In the genomic region with DNA sequence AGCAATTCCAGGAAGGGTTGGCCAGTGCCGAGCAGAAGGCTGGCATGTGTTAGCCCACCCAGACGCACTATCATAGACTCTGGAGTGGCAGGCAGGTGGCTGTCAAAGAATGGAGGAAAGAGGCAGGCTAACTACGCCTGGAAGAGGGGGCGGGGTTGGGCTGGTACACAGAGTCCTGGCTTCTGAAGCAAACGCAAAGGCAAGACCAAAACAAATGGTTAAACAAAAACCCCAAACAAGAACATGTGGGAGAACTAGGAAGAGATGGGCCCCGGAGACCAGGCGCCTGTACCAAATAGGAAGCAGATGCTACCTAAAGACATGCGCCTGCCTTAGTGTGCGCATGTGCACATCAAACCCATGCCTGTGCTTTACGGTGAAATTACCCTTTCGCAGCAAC, we compare ENCODE assay signal across 9 mouse cellular contexts. TPM values are rescaled to one million over a fixed set of nuclear protein-coding genes. Genes with fewer than 3 reads are reported as not detected.
DNase-seq lines count a peak whose midpoint lies in the region; ATAC-seq and TF ChIP-seq lines count a peak whose summit lies in the region.
"Had no signal": no experiment of that assay in that cellular context is flagged by ENCODE, and none has a peak within 500 bp of the region (broad histone marks: within the 10 kb centered on the region; RNA-seq: fewer than 3 reads in every experiment).

No protein-coding gene starts in this region.

- 0 out of 2 replicates have a peak overlapping the region, but pooled peaks have one; percentile 8 for H3K4me2 ChIP-seq in forebrain, embryonic 11.5 days (ENCODE audit: low read depth, low read length, severe bottlenecking)
- peak overlapping the region; percentile 71; the same call in 1 of the 2 replicates for H3K4me2 ChIP-seq in intestine, postnatal 0 days (replicated peaks; ENCODE audit: low read depth)
- peak overlapping the region; percentile 33; the same call in 1 of the 2 replicates for H3K4me2 ChIP-seq in stomach, embryonic 14.5 days (replicated peaks; ENCODE audit: low read depth, low read length)

- no peaks in the 10 kb centered on the region for H3K9me3 ChIP-seq in forebrain, embryonic 11.5 days (ENCODE audit: control insufficient read depth, low read length)
- H3K9me3 ChIP-seq in forebrain, embryonic 10.5 days, result no peaks in the 10 kb centered on the region
- H3K9me3 ChIP-seq in intestine, postnatal 0 days (ENCODE audit: control insufficient read depth), result no peaks in the 10 kb centered on the region
- no peaks in the 10 kb centered on the region for H3K9me3 ChIP-seq in stomach, embryonic 14.5 days (ENCODE audit: control insufficient read depth, low read depth, low read length)

- H3K27ac ChIP-seq in forebrain, embryonic 11.5 days (ENCODE audit: low read depth, low read length), result no peak overlapping the region
- H3K27ac ChIP-seq in forebrain, embryonic 10.5 days, result no peak overlapping the region
- H3K27ac ChIP-seq in intestine, postnatal 0 days (ENCODE audit: low read depth, low read length), result no peak overlapping the region
- H3K27ac ChIP-seq in stomach, embryonic 14.5 days (ENCODE audit: low read length), result no peak overlapping the region

- WGBS in forebrain, embryonic 11.5 days, result 60% methylated on average over 11 of the region's 11 CpGs
- WGBS in forebrain, embryonic 10.5 days, result 60% methylated on average over 11 of the region's 11 CpGs
- WGBS in intestine, postnatal 0 days, result 78% methylated on average over 11 of the region's 11 CpGs
- 71% methylated on average over 11 of the region's 11 CpGs for WGBS in stomach, embryonic 14.5 days

- peak; percentile 58; the same call in 1 of the 2 replicates for ATAC-seq in forebrain, embryonic 11.5 days (replicated peaks; ENCODE audit: low FRiP score)
- ATAC-seq in intestine, postnatal 0 days, result no peak
- ATAC-seq in stomach, embryonic 14.5 days (ENCODE audit: insufficient number of reproducible peaks, insufficient read depth, low FRiP score, low read depth), result no peak

- no peak for DNase-seq in forebrain, embryonic 11.5 days (ENCODE audit: low spot score)
- DNase-seq in forebrain, embryonic 10.5 days (ENCODE audit: extremely low spot score, low spot score), result no peak
- peak; percentile 11 for DNase-seq in lung, postnatal 10 days
- DNase-seq in lung, postnatal 36 days, result no peak
- DNase-seq in gastrocnemius, adult 8-10 months (ENCODE audit: low spot score in 2 of 2), result no peak
- DNase-seq in right cerebral cortex, postnatal 25 days, result no peak
- DNase-seq: gastrocnemius, postnatal 36 days had no signal

- H3K4me1 ChIP-seq in forebrain, embryonic 11.5 days (replicated peaks; ENCODE audit: control insufficient read depth, insufficient read depth, low read length), result no peaks in the 10 kb centered on the region
- peaks cover 38% of the 10 kb centered on the region for H3K4me1 ChIP-seq in forebrain, embryonic 10.5 days
- no peaks in the 10 kb centered on the region for H3K4me1 ChIP-seq in intestine, postnatal 0 days (replicated peaks; ENCODE audit: control insufficient read depth, insufficient read depth, low read length)
- H3K4me1 ChIP-seq in stomach, embryonic 14.5 days (ENCODE audit: control insufficient read depth, insufficient read depth, low read length), result peaks cover 11% of the 10 kb centered on the region; the same call in 1 of the 2 replicates

- H3K36me3 ChIP-seq in forebrain, embryonic 11.5 days (ENCODE audit: control insufficient read depth, insufficient read depth, low read length), result no peaks in the 10 kb centered on the region
- H3K36me3 ChIP-seq in forebrain, embryonic 10.5 days (replicated peaks), result no peaks in the 10 kb centered on the region
- H3K36me3 ChIP-seq in intestine, postnatal 0 days (ENCODE audit: control insufficient read depth, insufficient read depth), result no peaks in the 10 kb centered on the region
- no peaks in the 10 kb centered on the region for H3K36me3 ChIP-seq in stomach, embryonic 14.5 days (ENCODE audit: control insufficient read depth, insufficient read depth, low read length)

- no peak for TF ChIP-seq CTCF in intestine, postnatal 0 days (IDR thresholded peaks at IDR 0.05; ENCODE audit: low read depth)

- H3K9ac ChIP-seq in forebrain, embryonic 11.5 days (ENCODE audit: low read length), result no peak overlapping the region
- H3K9ac ChIP-seq in intestine, postnatal 0 days (ENCODE audit: low read depth, low read length), result no peak overlapping the region
- H3K9ac ChIP-seq in stomach, embryonic 14.5 days (replicated peaks; ENCODE audit: low read depth, low read length), result no peak overlapping the region

- no peak overlapping the region for H3K4me3 ChIP-seq in forebrain, embryonic 11.5 days (ENCODE audit: low read depth, low read length)
- no peak overlapping the region; the same call in 1 of the 2 replicates for H3K4me3 ChIP-seq in forebrain, embryonic 10.5 days
- H3K4me3 ChIP-seq in intestine, postnatal 0 days (ENCODE audit: low read depth, low read length), result no peak overlapping the region
- 0 out of 2 replicates have a peak overlapping the region, but pooled peaks have one; percentile 36 for H3K4me3 ChIP-seq in stomach, embryonic 14.5 days (ENCODE audit: low read depth, low read length)

- no peaks in the 10 kb centered on the region for H3K27me3 ChIP-seq in forebrain, embryonic 11.5 days (ENCODE audit: control insufficient read depth, insufficient read depth, low read length)
- peaks cover 19% of the 10 kb centered on the region for H3K27me3 ChIP-seq in forebrain, embryonic 10.5 days (ENCODE audit: poor library complexity, severe bottlenecking)
- no peaks in the 10 kb centered on the region for H3K27me3 ChIP-seq in intestine, postnatal 0 days (replicated peaks; ENCODE audit: control insufficient read depth, insufficient read depth, low read length)
- no peaks in the 10 kb centered on the region for H3K27me3 ChIP-seq in stomach, embryonic 14.5 days (ENCODE audit: control insufficient read depth, insufficient read depth, low read length)

RNA-seq across cellular contexts. Expression of a gene that starts 2.5 kb away (rescaled TPM):
- polyA plus RNA-seq in forebrain, embryonic 11.5 days (2014; fragmentation: Nextera tagmentation; extraction: Ambion mirVana), result 8.0 and 8.2 TPM in 2 replicates
- polyA plus RNA-seq in forebrain, embryonic 10.5 days (2016; fragmentation: Nextera tagmentation; extraction: Ambion mirVana), result 5.2 and 6.2 TPM in 2 replicates
- polyA plus RNA-seq in intestine, postnatal 0 days (2015; fragmentation: Nextera tagmentation; extraction: Ambion mirVana), result 2.8 and 3.4 TPM in 2 replicates
- polyA plus RNA-seq in stomach, embryonic 14.5 days (2014; fragmentation: Nextera tagmentation; extraction: Ambion mirVana), result 12.8 and 12.9 TPM in 2 replicates
- 1 to 10 TPM; 2.2 to 4.0 (median 3.5) TPM for total RNA-seq in gastrocnemius, adult 8-10 months (2022)

RNA-seq across cellular contexts. Expression of a gene that starts 12.9 kb away (rescaled TPM):
- polyA plus RNA-seq in forebrain, embryonic 11.5 days (2014; fragmentation: Nextera tagmentation; extraction: Ambion mirVana), result 3.7 and 3.8 TPM in 2 replicates
- 3.4 and 3.6 TPM in 2 replicates for polyA plus RNA-seq in forebrain, embryonic 10.5 days (2016; fragmentation: Nextera tagmentation; extraction: Ambion mirVana)
- polyA plus RNA-seq in intestine, postnatal 0 days (2015; fragmentation: Nextera tagmentation; extraction: Ambion mirVana), result 1.7 and 1.9 TPM in 2 replicates
- polyA plus RNA-seq in stomach, embryonic 14.5 days (2014; fragmentation: Nextera tagmentation; extraction: Ambion mirVana), result 2.7 and 3.0 TPM in 2 replicates
- 1 to 10 TPM; 2.4 to 2.8 (median 2.8) TPM for total RNA-seq in gastrocnemius, adult 8-10 months (2022)

Comparison
In these comparisons a context has a peak if more than half of its experiments do, and no peak if none do; other contexts are left out.
1. H3K4me2 ChIP-seq: peak in every context shown above with its lines; median percentile 71 in intestine, postnatal 0 days; 33 in stomach, embryonic 14.5 days; 8 in forebrain, embryonic 11.5 days.